Mouse (Mus musculus): Measurements from ENCODE around the gene Ulk3. TPM values are rescaled to one million over a fixed set of nuclear protein-coding genes. Genes with fewer than 3 reads are reported as not detected.

Ulk3 gene
- polyA plus RNA-seq, 1 experiment from 2014 or later, result 8.1 TPM

DNA sequence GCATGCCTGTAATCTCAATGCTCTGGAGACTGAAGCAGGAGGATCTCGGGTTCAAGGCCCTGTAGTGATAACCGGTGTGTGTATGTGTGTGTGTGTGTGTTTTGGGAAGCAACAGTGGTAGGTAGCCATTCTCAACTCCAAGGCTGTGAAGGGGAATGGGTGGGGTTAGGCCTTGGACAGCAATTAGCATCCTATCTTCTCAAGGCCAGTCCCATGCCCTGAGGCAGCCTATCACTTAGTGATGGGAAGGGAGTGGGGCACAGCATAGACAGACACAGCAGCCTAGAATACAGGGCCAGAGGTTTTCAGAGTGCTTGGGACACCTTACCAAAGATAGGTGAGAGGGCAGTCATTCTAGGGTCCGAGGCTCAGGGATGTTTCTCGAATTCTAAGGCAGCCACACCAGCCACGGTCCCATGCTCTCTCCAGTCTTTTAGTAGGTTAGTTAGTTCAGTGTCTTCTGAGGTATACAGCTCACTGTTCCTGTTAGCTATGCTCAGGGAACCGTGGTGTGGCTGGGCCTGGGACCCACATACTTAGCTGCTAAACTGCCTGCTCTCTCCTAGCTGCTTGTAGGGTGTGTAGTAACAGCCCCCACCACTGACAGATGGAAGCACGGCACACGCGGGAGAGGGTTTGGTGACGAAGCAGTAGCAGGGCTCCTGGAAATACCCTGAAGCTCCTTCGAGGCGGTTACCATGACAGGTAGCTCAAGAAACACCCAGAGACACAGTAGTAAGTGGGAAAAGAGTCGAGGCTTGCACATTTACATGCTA lies 52.7 kb downstream of the Ulk3 start:
- H3K27me3 ChIP-seq (ENCODE audit: control insufficient read depth, insufficient read depth, low read length), result no peaks in the 10 kb centered on the region
- ATAC-seq (ENCODE audit: low FRiP score) (no peak), DNase-seq (ENCODE audit: low spot score, missing footprints) (no peak)
- no peak overlapping the region for H3K4me2 ChIP-seq
- H3K4me3 ChIP-seq (ENCODE audit: low read depth, low read length), result no peak overlapping the region
- H3K9ac ChIP-seq (ENCODE audit: low read length), result no peak overlapping the region
- 88% methylated on average over 13 of the region's 13 CpGs for WGBS
- H3K9me3 ChIP-seq (ENCODE audit: control insufficient read depth, low read length), result no peaks in the 10 kb centered on the region
- H3K4me1 ChIP-seq (ENCODE audit: control insufficient read depth, insufficient read depth, low read length), result peaks cover 50% of the 10 kb centered on the region
- H3K27ac ChIP-seq (ENCODE audit: low read depth, low read length), result no peak overlapping the region
- no peaks in the 10 kb centered on the region for H3K36me3 ChIP-seq (ENCODE audit: control insufficient read depth, insufficient read depth, low read length)

DNA sequence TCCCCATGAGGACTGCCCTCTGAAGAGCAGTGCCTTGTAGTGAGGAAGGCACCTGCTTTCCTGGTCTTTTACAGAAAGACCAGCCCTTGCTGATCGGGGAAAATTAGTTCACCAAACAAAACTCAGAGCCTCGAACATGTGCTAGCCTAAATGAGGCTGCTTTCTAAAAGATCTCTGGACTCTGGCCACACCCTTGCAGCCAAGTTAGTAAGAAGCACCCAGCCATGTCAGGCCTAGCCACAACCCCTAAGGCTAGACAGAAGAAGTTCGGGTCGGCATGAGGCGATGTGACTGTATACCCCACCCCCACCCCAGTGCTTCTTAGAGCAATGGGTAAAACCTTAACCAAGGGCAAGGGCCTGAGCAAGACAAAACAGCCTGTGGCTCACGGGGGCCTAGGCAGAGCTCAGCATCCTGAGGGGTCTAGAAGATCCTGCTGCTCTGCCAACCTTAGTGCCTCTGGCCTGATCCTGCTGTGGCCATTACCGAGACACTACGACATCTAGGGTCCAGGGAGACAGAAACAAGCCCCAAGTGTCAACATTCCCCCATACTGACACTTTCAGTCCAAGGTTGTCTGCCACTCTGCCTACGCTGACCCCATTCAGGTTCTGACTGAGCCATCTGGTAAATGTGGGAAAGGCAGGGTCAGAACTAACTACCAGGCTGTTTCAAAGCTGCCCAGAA lies 54.1 kb downstream of the Ulk3 start:
- H3K4me1 ChIP-seq (ENCODE audit: control insufficient read depth, insufficient read depth, low read length), result peaks cover 48% of the 10 kb centered on the region
- H3K27me3 ChIP-seq (ENCODE audit: control insufficient read depth, insufficient read depth, low read length), result no peaks in the 10 kb centered on the region
- WGBS, result 76% methylated on average over 9 of the region's 9 CpGs
- H3K4me2 ChIP-seq, result peak overlapping the region; percentile 56
- H3K9me3 ChIP-seq (ENCODE audit: control insufficient read depth, low read length), result no peaks in the 10 kb centered on the region
- H3K36me3 ChIP-seq (ENCODE audit: control insufficient read depth, insufficient read depth, low read length), result no peaks in the 10 kb centered on the region
- DNase-seq (ENCODE audit: low spot score, missing footprints), result no peak
- H3K4me3 ChIP-seq (ENCODE audit: low read depth, low read length), result peak overlapping the region; percentile 96
- no peak overlapping the region for H3K27ac ChIP-seq (ENCODE audit: low read depth, low read length)
- ATAC-seq (ENCODE audit: low FRiP score), result no peak
- peak overlapping the region; percentile 99; the same call in 1 of the 2 replicates for H3K9ac ChIP-seq (ENCODE audit: low read length)

DNA sequence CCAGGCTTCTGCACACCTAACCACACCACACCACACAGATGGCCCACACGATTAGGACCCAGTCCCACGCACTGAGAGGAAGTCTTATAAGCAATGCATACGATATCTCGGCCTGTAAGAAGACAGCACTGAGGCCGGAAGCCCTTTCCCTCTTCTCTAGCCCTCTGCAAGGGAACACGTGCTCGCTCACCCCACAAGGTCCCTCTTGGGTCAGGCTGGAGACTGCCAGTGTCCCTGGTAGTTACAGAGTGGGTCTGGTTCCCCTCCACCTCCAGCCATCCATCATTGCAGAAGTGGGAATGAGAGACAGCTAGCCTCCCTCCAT lies 54.6 kb downstream of the Ulk3 start:
- H3K4me1 ChIP-seq (ENCODE audit: control insufficient read depth, insufficient read depth, low read length), result peaks cover 43% of the 10 kb centered on the region
- H3K36me3 ChIP-seq (ENCODE audit: control insufficient read depth, insufficient read depth, low read length), result no peaks in the 10 kb centered on the region
- H3K4me3 ChIP-seq (ENCODE audit: low read depth, low read length), result peak overlapping the region; percentile 96
- peak; percentile 85 for DNase-seq (ENCODE audit: low spot score, missing footprints)
- H3K9ac ChIP-seq (ENCODE audit: low read length), result peak overlapping the region; percentile 99
- no peak overlapping the region for H3K27ac ChIP-seq (ENCODE audit: low read depth, low read length)
- H3K4me2 ChIP-seq, result peak overlapping the region; percentile 56
- 66% methylated on average over 7 of the region's 7 CpGs for WGBS
- no peaks in the 10 kb centered on the region for H3K9me3 ChIP-seq (ENCODE audit: control insufficient read depth, low read length)
- no peak for ATAC-seq (ENCODE audit: low FRiP score)
- no peaks in the 10 kb centered on the region for H3K27me3 ChIP-seq (ENCODE audit: control insufficient read depth, insufficient read depth, low read length)

DNA sequence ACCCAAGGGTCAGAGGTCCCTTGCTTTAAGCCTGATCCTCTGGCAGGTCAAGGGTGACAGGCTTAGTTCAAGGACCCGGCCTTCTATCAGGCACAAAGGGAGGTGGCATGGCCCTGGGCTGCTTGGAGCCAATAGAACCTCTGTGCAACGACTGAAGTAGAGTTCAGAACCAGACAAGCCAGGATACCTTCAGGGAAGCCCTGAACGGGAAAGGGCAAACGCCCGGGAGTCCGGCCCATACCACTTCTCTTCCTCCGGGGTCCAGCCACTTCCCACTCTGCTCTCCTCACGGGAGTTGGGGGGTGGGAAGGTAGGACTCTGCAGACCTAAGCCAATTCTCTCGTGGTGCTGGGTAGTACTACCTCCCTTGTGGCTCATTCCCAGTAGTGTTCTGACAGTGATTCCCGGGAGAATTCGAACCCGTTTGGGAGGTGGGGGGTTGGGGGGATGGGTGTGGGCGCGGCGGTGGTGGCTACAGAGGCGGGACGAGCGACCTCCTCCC lies 55.2 kb downstream of the Ulk3 start:
- DNase-seq (ENCODE audit: low spot score, missing footprints) (peak; percentile 92), ATAC-seq (ENCODE audit: low FRiP score) (peak; percentile 26)
- H3K27ac ChIP-seq (ENCODE audit: low read depth, low read length), result 0 out of 2 replicates have a peak overlapping the region, but pooled peaks have one; percentile 95
- peak overlapping the region; percentile 56 for H3K4me2 ChIP-seq
- H3K9me3 ChIP-seq (ENCODE audit: control insufficient read depth, low read length), result no peaks in the 10 kb centered on the region
- H3K4me1 ChIP-seq (ENCODE audit: control insufficient read depth, insufficient read depth, low read length), result peaks cover 36% of the 10 kb centered on the region
- peak overlapping the region; percentile 99 for H3K9ac ChIP-seq (ENCODE audit: low read length)
- WGBS, result under 1% methylated on average over 18 of the region's 18 CpGs
- peak overlapping the region; percentile 96 for H3K4me3 ChIP-seq (ENCODE audit: low read depth, low read length)
- no peaks in the 10 kb centered on the region for H3K36me3 ChIP-seq (ENCODE audit: control insufficient read depth, insufficient read depth, low read length)
- H3K27me3 ChIP-seq (ENCODE audit: control insufficient read depth, insufficient read depth, low read length), result no peaks in the 10 kb centered on the region

DNA sequence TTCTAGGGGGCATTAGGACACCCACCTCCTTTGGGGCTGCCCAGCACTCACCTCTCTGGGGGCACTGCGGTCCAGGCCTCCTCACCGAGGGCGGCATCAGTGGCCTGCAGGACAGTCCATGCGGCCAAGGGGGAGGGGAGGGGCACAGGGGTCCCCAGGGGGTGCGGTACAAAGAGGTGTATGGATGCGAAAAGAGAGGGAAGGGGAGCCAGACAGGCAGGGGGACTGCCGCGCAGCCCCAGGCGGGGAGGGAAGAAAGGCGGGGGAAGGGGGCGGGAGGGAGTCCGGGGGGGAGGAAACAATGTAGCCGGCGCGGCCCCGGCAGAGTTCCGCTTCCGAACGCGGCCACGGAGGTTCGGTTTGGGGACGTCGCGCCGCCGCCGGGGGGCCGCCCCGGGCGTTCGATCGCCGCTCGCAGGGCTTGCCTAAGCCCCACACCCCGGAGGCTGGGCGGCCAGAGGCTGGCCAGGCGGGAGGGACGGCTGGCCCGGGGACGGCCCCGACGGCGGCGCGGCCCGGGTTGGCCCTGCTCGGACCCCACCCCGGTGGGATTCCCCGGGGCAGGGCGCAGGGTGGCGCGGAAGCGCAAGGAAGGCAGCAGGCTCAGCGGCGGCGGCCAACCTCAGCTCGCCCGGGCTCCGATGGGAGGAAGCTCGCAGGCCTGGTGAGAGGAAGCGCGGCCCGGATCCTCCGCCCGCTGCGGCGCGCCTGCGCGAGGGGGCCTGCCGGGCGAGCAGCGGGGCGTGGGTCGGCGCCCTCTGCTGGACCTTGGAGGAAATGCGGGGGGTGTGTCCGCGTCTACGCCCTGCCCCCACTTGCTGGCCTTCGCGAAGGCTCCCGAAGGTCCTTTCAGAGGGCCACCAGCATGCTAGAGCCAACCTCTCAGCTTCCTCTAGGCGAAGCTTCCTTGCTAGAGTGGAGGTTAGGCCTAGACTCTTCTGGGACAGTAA lies 56.0 kb downstream of the Ulk3 start:
- H3K4me3 ChIP-seq (ENCODE audit: low read depth, low read length), result peak overlapping the region; percentile 96
- H3K4me1 ChIP-seq (ENCODE audit: control insufficient read depth, insufficient read depth, low read length), result peaks cover 30% of the 10 kb centered on the region
- WGBS, result 0% methylated on average over 63 of the region's 85 CpGs

More for the DNA sequence above, 56.0 kb downstream of the Ulk3 start:
- H3K9me3 ChIP-seq (ENCODE audit: control insufficient read depth, low read length), result no peaks in the 10 kb centered on the region
- peak; percentile 99 for DNase-seq (ENCODE audit: low spot score, missing footprints)
- H3K36me3 ChIP-seq (ENCODE audit: control insufficient read depth, insufficient read depth, low read length), result no peaks in the 10 kb centered on the region
- H3K9ac ChIP-seq (ENCODE audit: low read length), result peak overlapping the region; percentile 99
- H3K4me2 ChIP-seq, result peak overlapping the region; percentile 56
- H3K27ac ChIP-seq (ENCODE audit: low read depth, low read length), result peak overlapping the region; percentile 95
- peak; percentile 91 for ATAC-seq (ENCODE audit: low FRiP score)
- H3K27me3 ChIP-seq (ENCODE audit: control insufficient read depth, insufficient read depth, low read length), result no peaks in the 10 kb centered on the region

Other genes with a start within 250 kb of the Ulk3 start
- gene Ppcdc, start 149.3 kb upstream of the Ulk3 start, polyA plus RNA-seq (2014; fragmentation: Nextera tagmentation; extraction: Ambion mirVana), result 18.6 and 22.9 TPM in 2 replicates
- gene Scamp5, start 121.4 kb upstream of the Ulk3 start, polyA plus RNA-seq (2014; fragmentation: Nextera tagmentation; extraction: Ambion mirVana), result 17.6 and 17.7 TPM in 2 replicates
- gene Rpp25, start 85.4 kb upstream of the Ulk3 start, polyA plus RNA-seq (2014; fragmentation: Nextera tagmentation; extraction: Ambion mirVana), result 12.8 and 14.1 TPM in 2 replicates
- gene Cox5a, start 68.2 kb upstream of the Ulk3 start, polyA plus RNA-seq (2014; fragmentation: Nextera tagmentation; extraction: Ambion mirVana), result 730 and 739 TPM in 2 replicates
- gene Fam219b, start 51.9 kb upstream of the Ulk3 start, polyA plus RNA-seq (2014; fragmentation: Nextera tagmentation; extraction: Ambion mirVana), result 16.0 and 16.1 TPM in 2 replicates
- 49.8 and 54.0 TPM in 2 replicates for gene Mpi, start 36.7 kb upstream of the Ulk3 start, polyA plus RNA-seq (2014; fragmentation: Nextera tagmentation; extraction: Ambion mirVana)
- 58.2 and 62.6 TPM in 2 replicates for gene Scamp2, start 28.5 kb upstream of the Ulk3 start, polyA plus RNA-seq (2014; fragmentation: Nextera tagmentation; extraction: Ambion mirVana)
- 3.0 and 3.1 TPM in 2 replicates for gene Cplx3, start 16.8 kb downstream of the Ulk3 start, polyA plus RNA-seq (2014; fragmentation: Nextera tagmentation; extraction: Ambion mirVana)
- 0.08 TPM in 1 of 2 replicates, not detected in the other for gene Lman1l, start 31.3 kb downstream of the Ulk3 start, polyA plus RNA-seq (2014; fragmentation: Nextera tagmentation; extraction: Ambion mirVana)
- 29.2 and 32.3 TPM in 2 replicates for gene Csk, start 64.2 kb downstream of the Ulk3 start, polyA plus RNA-seq (2014; fragmentation: Nextera tagmentation; extraction: Ambion mirVana)
- gene Cyp1a2, start 94.3 kb downstream of the Ulk3 start, polyA plus RNA-seq (2014; fragmentation: Nextera tagmentation; extraction: Ambion mirVana), result not detected in 2 replicates
- gene Cyp1a1, start 98.5 kb downstream of the Ulk3 start, polyA plus RNA-seq (2014; fragmentation: Nextera tagmentation; extraction: Ambion mirVana), result not detected in 2 replicates
- gene Edc3, start 119.1 kb downstream of the Ulk3 start, polyA plus RNA-seq (2014; fragmentation: Nextera tagmentation; extraction: Ambion mirVana), result 27.7 and 30.0 TPM in 2 replicates
- gene Clk3, start 176.4 kb downstream of the Ulk3 start, polyA plus RNA-seq (2014; fragmentation: Nextera tagmentation; extraction: Ambion mirVana), result 84.2 and 91.6 TPM in 2 replicates
- gene Arid3b, start 247.3 kb downstream of the Ulk3 start, polyA plus RNA-seq (2014; fragmentation: Nextera tagmentation; extraction: Ambion mirVana), result 22.0 and 25.7 TPM in 2 replicates